Mouse (Mus musculus) layer of hippocampus, postnatal 25 days (tissue): Measurements from ENCODE around the gene Aff1. TPM values are rescaled to one million over a fixed set of nuclear protein-coding genes. Genes with fewer than 3 reads are reported as not detected.

Source experiments
- DNase-seq, 2 experiments: peaks; one replicate each; pipeline ENCODE4 v3.0.0; 2022; ENCODE audit warnings: mixed read lengths in 2 of 2, low spot score in 1 of 2; ENCODE audit errors: extremely low spot score in 1 of 2
- total RNA-seq, 2 experiments: library from RNA; stranded (reverse); gene quantifications; 2 replicates each; pipeline ENCODE4 v1.2.3; 2021

The Aff1 gene
- total RNA-seq, 2 experiments from 2014 or later, result 14.1 to 14.2 TPM

GRCm38 (mm10) chr5:103857151-103857550, 165.0 kb downstream of the Aff1 start:
- DNase-seq, result no peak

DNA sequence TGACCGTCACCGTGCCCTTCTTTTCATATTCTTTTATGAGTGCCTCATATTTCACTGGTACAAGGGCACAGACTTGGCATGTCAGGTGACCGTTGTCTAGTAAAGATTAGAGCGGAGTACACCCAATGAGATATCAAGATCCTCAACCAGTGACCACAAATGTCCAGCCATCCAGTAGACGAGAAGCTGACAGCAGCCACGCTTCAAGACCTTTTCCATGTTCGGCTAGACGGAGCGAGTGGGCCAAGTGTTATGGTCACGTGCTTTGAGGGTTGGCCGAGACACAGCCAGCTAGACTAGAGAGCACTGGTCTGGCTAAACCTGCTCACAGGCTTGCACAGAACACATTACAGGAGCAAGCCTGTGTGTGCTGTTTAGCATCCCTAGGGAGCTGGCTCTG, 168.4 kb downstream of the Aff1 start:
- DNase-seq, result no peak

DNA sequence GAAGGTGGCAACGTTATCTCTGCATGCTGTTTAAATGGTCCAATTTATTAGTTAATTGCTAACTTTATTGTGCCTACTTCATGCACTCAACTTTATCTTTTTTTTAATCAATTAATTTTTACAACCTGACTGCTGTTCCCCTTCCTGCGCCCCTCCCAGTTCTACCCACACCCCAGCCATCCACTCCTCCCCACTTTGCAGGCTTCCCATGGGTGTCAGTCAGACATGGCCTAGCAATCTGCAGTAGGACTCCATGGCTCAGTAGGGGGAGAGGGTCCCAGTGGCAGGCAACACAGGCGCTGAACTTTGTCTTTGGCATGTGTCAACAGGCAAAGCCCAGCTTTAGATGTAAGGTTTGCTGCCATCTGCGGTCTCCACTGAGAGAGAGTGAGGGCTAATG, 171.6 kb downstream of the Aff1 start:
- no peak for DNase-seq

DNA sequence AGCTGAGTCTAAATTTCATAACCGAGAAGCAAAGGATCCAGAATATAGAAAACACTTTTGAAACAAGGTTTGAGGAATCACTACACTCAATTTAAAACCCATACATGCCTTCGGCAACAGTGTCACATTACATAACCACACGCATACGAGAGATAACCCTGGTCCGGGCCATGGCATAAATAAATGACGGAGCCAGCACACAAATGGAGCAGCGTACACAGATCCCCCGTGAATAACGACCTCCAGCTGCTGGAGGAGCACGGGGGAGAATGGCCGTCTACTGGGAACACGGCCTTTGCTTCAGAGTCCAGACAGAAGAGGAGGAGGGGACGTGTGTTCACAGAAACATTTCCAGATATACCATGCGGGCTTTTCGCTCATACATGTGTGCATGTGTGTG, 197.6 kb downstream of the Aff1 start:
- DNase-seq, result no peak

- DNase-seq, result no peak
Measured at GRCm38 (mm10) chr5:103898310-103898709, 206.1 kb downstream of the Aff1 start.

Other genes with a start within 250 kb of the Aff1 start
- gene Slc10a6, start 63.0 kb upstream of the Aff1 start, total RNA-seq, result under 1 TPM in 1 of 2 experiments, not detected in 1; 0.12 TPM
- gene 1700016H13Rik, start 36.4 kb upstream of the Aff1 start, total RNA-seq, result not detected
- 10 to 100 TPM; 34.2 to 34.3 TPM for gene Klhl8, start 218.9 kb downstream of the Aff1 start, total RNA-seq